Mouse (Mus musculus): ENCODE measurements around the gene Lrrc34.

- TF ChIP-seq POLR2A (IDR thresholded peaks at IDR 0.05; ENCODE audit: low read depth, low read length) (no peak), CTCF (IDR thresholded peaks at IDR 0.05; ENCODE audit: extremely low read depth, insufficient read depth, insufficient read length, insufficient replicate concordance) (peak; percentile 22; the same call in 1 of the 2 replicates)
Measured at GRCm38 (mm10) chr3:30696346-30696745, 48.7 kb upstream of the Lrrc34 start.

All from spleen, adult 2 months (tissue).